Mouse (Mus musculus) kidney, adult 2 months (tissue): Measurements from ENCODE around the gene Smim11.

Experiments used
- CTCF ChIP-seq: fragments of 200-500 bp; conservative IDR thresholded peaks from 2 replicates; pipeline ENCODE4 v1.5.1; 2011; ENCODE audit warnings: low read depth, mild to moderate bottlenecking, control low read depth, low read length, moderate library complexity, mixed read lengths; ENCODE audit not compliant: insufficient read depth, insufficient read length
- POLR2A ChIP-seq: fragments of 200-500 bp; IDR thresholded peaks from one replicate; pipeline ENCODE4 v1.6.1; 2011; ENCODE audit warnings: low read depth, low read length, control low read depth

DNA sequence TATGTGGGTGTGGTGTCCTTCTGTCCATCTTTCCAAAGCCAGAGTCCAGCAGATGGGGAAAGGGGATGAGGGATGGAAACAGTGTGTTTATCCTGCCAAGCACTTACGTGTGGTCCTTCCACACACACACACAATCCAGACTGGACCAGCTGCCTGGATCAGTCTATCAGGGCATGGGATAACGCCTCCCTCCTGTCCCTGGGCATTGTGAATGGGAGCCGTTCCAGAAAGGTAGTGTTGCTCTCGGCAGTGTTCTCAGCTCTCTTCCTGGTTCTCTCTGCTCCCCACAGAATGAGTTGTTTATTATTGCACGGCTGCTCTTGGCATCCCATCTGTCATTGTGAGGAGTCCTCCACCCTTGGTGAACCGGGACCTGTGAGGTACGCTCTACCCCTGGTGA is 59.6 kb downstream of the Smim11 start:
- TF ChIP-seq CTCF (no peak), POLR2A (no peak)
